Mouse (Mus musculus) bone marrow, adult 2 months (tissue): ENCODE data around the gene Map6.

ENCODE experiments used
- CTCF ChIP-seq: fragments of 200-500 bp; IDR thresholded peaks from 2 replicates; pipeline ENCODE4 v1.5.1; 2011; ENCODE audit warnings: low read length, control low read depth; ENCODE audit not compliant: control insufficient read depth, insufficient read depth
- POLR2A ChIP-seq: fragments of 200-500 bp; IDR thresholded peaks from 2 replicates; pipeline ENCODE4 v1.6.1; 2011; ENCODE audit warnings: low read depth, mild to moderate bottlenecking, control low read depth, low read length, borderline replicate concordance; ENCODE audit not compliant: control insufficient read depth

GRCm38 (mm10) chr7:99316207-99316606, 49.0 kb downstream of the Map6 start:
- TF ChIP-seq CTCF (no peak), POLR2A (no peak)
